Comparison of ENCODE assay signal across 26 mouse cellular contexts in genomic region chr16:20786556-20786955, GRCm38 (mm10). TPM values are rescaled to one million over a fixed set of nuclear protein-coding genes. Genes with fewer than 3 reads are reported as not detected.
A peak's percentile ranks its signal among the peaks of the same experiment; 100 is the strongest.
DNase-seq lines count a peak whose midpoint lies in the region; ATAC-seq and TF ChIP-seq lines count a peak whose summit lies in the region.
"Had no signal": no experiment of that assay in that cellular context is flagged by ENCODE, and none has a peak within 500 bp of the region (broad histone marks: within the 10 kb centered on the region; RNA-seq: fewer than 3 reads in every experiment).

No protein-coding gene starts in this region.

- DNase-seq in embryonic facial prominence, embryonic 14.5 days (ENCODE audit: low spot score): peak; percentile 51
- no peak for DNase-seq in embryonic facial prominence, embryonic 10.5 days (ENCODE audit: low spot score)
- DNase-seq in lung, embryonic 14.5 days: peak; percentile 54
- DNase-seq in lung, postnatal 25 days (ENCODE audit: low spot score): no peak
- DNase-seq in MN1 (ENCODE audit: low spot score): peak; percentile 35
- peak; percentile 23 for DNase-seq in lung, postnatal 14 days
- no peak for DNase-seq in left cerebral cortex, adult 9 months (ENCODE audit: low spot score in 2 of 2)
- no peak for DNase-seq in layer of hippocampus, postnatal 25 days (ENCODE audit: extremely low spot score in 1 of 2, low spot score in 1 of 2)
- DNase-seq: cerebellum, adult 18-20 months; gastrocnemius, postnatal 10 days; heart, adult 2 months; heart, postnatal 4 days; layer of hippocampus, adult 9-11 months; midbrain, embryonic 14.5 days; right cerebral cortex, postnatal 14 days; spleen, adult 18-20 months; thymus, adult 2 months had no signal

- 78% methylated on average over 6 of the region's 6 CpGs for WGBS in embryonic facial prominence, embryonic 14.5 days
- WGBS in embryonic facial prominence, embryonic 10.5 days: 88% methylated on average over 6 of the region's 6 CpGs
- WGBS in lung, embryonic 14.5 days: 70% methylated on average over 6 of the region's 6 CpGs

- H3K4me3 ChIP-seq in embryonic facial prominence, embryonic 14.5 days (ENCODE audit: low read depth, low read length): no peak overlapping the region
- H3K4me3 ChIP-seq in embryonic facial prominence, embryonic 10.5 days: no peak overlapping the region
- H3K4me3 ChIP-seq in lung, embryonic 14.5 days (ENCODE audit: low read depth, low read length): no peak overlapping the region
- H3K4me3 ChIP-seq: forebrain, embryonic 13.5 days; heart, adult 2 months; heart, embryonic 15.5 days; limb, embryonic 15.5 days; megakaryocyte, embryonic 14.5 days; myocyte had no signal

- peak; percentile 71; the same call in 1 of the 2 replicates for ATAC-seq in embryonic facial prominence, embryonic 14.5 days (ENCODE audit: low read depth)
- no peak for ATAC-seq in lung, embryonic 14.5 days (ENCODE audit: insufficient read depth)
- ATAC-seq: forebrain, embryonic 13.5 days; hindbrain, embryonic 16.5 days; intestine, embryonic 16.5 days had no signal

- H3K4me2 ChIP-seq in embryonic facial prominence, embryonic 14.5 days (ENCODE audit: low read depth, low read length): no peak overlapping the region
- no peak overlapping the region for H3K4me2 ChIP-seq in lung, embryonic 14.5 days
- H3K4me2 ChIP-seq: forebrain, embryonic 13.5 days; heart, embryonic 15.5 days; limb, embryonic 15.5 days had no signal

- no peaks in the 10 kb centered on the region for H3K36me3 ChIP-seq in embryonic facial prominence, embryonic 14.5 days (ENCODE audit: control insufficient read depth, insufficient read depth, low read length)
- H3K36me3 ChIP-seq in embryonic facial prominence, embryonic 10.5 days (replicated peaks): no peaks in the 10 kb centered on the region
- no peaks in the 10 kb centered on the region for H3K36me3 ChIP-seq in lung, embryonic 14.5 days (ENCODE audit: insufficient read depth)
- H3K36me3 ChIP-seq: heart, embryonic 15.5 days; limb, embryonic 15.5 days had no signal

- H3K27me3 ChIP-seq in embryonic facial prominence, embryonic 14.5 days (replicated peaks; ENCODE audit: control insufficient read depth, insufficient read depth, low read length): no peaks in the 10 kb centered on the region
- H3K27me3 ChIP-seq in embryonic facial prominence, embryonic 10.5 days (replicated peaks; ENCODE audit: low read depth, poor library complexity, severe bottlenecking): no peaks in the 10 kb centered on the region
- no peaks in the 10 kb centered on the region for H3K27me3 ChIP-seq in lung, embryonic 14.5 days (ENCODE audit: insufficient read depth, low read length)
- H3K27me3 ChIP-seq: CH12.LX; forebrain, embryonic 13.5 days; heart, embryonic 15.5 days; limb, embryonic 15.5 days had no signal

- TF ChIP-seq CTCF in lung, embryonic 14.5 days (IDR thresholded peaks at IDR 0.05; ENCODE audit: low read depth): no peak

- H3K27ac ChIP-seq in embryonic facial prominence, embryonic 14.5 days (replicated peaks; ENCODE audit: low read depth, low read length): no peak overlapping the region
- H3K27ac ChIP-seq in embryonic facial prominence, embryonic 10.5 days (replicated peaks): no peak overlapping the region
- H3K27ac ChIP-seq in lung, embryonic 14.5 days (ENCODE audit: low read depth): no peak overlapping the region
- H3K27ac ChIP-seq: forebrain, embryonic 13.5 days; heart, adult 2 months; heart, embryonic 15.5 days; kidney, postnatal 0 days; limb, embryonic 15.5 days had no signal

- H3K9ac ChIP-seq in embryonic facial prominence, embryonic 14.5 days (ENCODE audit: low read depth, low read length): no peak overlapping the region
- H3K9ac ChIP-seq in lung, embryonic 14.5 days: no peak overlapping the region
- H3K9ac ChIP-seq: forebrain, embryonic 13.5 days; heart, embryonic 15.5 days; limb, embryonic 15.5 days had no signal

- no peaks in the 10 kb centered on the region for H3K9me3 ChIP-seq in embryonic facial prominence, embryonic 14.5 days (ENCODE audit: control insufficient read depth, low read length)
- H3K9me3 ChIP-seq in embryonic facial prominence, embryonic 10.5 days: no peaks in the 10 kb centered on the region
- no peaks in the 10 kb centered on the region for H3K9me3 ChIP-seq in lung, embryonic 14.5 days (ENCODE audit: low read depth, low read length)
- H3K9me3 ChIP-seq: forebrain, embryonic 13.5 days; heart, embryonic 15.5 days; limb, embryonic 15.5 days; megakaryocyte, embryonic 14.5 days had no signal

- H3K4me1 ChIP-seq in embryonic facial prominence, embryonic 14.5 days (ENCODE audit: control insufficient read depth, insufficient read depth, low read length): no peaks in the 10 kb centered on the region
- H3K4me1 ChIP-seq in embryonic facial prominence, embryonic 10.5 days: no peaks in the 10 kb centered on the region
- H3K4me1 ChIP-seq in lung, embryonic 14.5 days (ENCODE audit: insufficient read depth): no peaks in the 10 kb centered on the region
- H3K4me1 ChIP-seq: forebrain, embryonic 13.5 days; heart, embryonic 15.5 days; limb, embryonic 15.5 days; megakaryocyte, embryonic 14.5 days had no signal

RNA-seq across cellular contexts. Expression of gene Thpo, which starts 52.2 kb away (rescaled TPM):
- polyA plus RNA-seq in embryonic facial prominence, embryonic 14.5 days (2014; fragmentation: Nextera tagmentation; extraction: Ambion mirVana): 0.54 and 0.89 TPM in 2 replicates
- polyA plus RNA-seq in embryonic facial prominence, embryonic 10.5 days (2016; fragmentation: Nextera tagmentation; extraction: Ambion mirVana): 0.44 and 0.72 TPM in 2 replicates
- polyA plus RNA-seq in lung, embryonic 14.5 days (2014; fragmentation: Nextera tagmentation; extraction: Ambion mirVana): 0.76 and 1.1 TPM in 2 replicates
- 10 to 100 TPM in 1 of 2 experiments, 1 to 10 TPM in 1; 9.0 to 14.2 TPM for total RNA-seq in layer of hippocampus, postnatal 25 days (2021)

RNA-seq across cellular contexts. Expression of gene Chrd, which starts 53.6 kb away (rescaled TPM):
- polyA plus RNA-seq in embryonic facial prominence, embryonic 14.5 days (2014; fragmentation: Nextera tagmentation; extraction: Ambion mirVana): 9.1 and 11.7 TPM in 2 replicates
- polyA plus RNA-seq in embryonic facial prominence, embryonic 10.5 days (2016; fragmentation: Nextera tagmentation; extraction: Ambion mirVana): 1.3 and 1.4 TPM in 2 replicates
- polyA plus RNA-seq in lung, embryonic 14.5 days (2014; fragmentation: Nextera tagmentation; extraction: Ambion mirVana): 3.4 and 4.8 TPM in 2 replicates
- total RNA-seq in layer of hippocampus, postnatal 25 days (2021): 10 to 100 TPM; 62.2 to 79.5 TPM
- total RNA-seq: CH12.LX had no signal

Comparison
In these comparisons a context has a peak if more than half of its experiments do, and no peak if none do; other contexts are left out.
1. DNase-seq: peak in embryonic facial prominence, embryonic 14.5 days (single experiment), lung, embryonic 14.5 days (single experiment), MN1 (single experiment) and lung, postnatal 14 days (single experiment); none in embryonic facial prominence, embryonic 10.5 days (single experiment), lung, postnatal 25 days (single experiment), left cerebral cortex, adult 9 months (0 of 2) and layer of hippocampus, postnatal 25 days (0 of 2).